Mouse (Mus musculus): ENCODE data around the gene Hey2. TPM values are rescaled to one million over a fixed set of nuclear protein-coding genes. Genes with fewer than 3 reads are reported as not detected.

The Hey2 gene
- polyA plus RNA-seq (2012; rRNA removed), result 3.6 and 4.9 TPM in 2 replicates

DNA sequence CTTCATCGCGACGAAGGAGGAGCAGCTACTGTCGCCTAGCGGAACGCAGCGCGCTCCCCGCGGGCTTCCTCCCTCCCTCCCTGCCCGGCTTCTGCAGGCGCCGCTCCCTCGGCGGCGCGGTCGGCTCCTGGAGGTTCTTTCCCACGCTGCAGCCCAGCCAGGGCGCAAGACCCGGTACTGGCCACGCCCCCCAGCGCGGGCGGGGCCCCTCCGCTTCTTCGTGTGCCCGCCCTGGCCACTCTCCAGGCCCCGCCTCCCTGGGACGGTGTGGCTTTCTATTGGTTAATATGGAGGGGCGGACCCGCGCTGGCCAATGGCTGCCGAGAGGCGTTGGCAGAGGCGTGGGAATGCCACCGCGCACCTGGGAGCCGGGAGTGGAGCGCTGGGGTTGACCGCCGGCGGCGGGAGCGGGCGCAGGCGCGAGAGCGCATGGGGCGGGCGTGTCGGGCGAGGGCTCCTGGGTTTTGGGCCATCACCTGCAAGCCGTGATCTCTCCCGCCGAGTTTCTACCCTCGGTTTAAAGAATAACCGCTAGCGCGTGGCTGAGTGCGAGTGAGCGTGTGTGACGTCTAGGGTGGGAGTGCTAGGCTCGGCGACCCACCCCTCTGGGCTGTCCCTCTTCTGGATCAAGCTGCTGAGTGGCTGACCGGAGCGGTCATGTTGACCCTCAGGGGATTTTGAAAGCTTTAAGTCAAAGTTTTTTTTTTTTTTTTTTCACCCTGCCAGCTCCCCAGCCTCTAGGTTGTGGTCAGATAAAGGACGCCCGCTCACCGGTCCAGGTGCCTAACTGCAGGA lies at the start of gene Hey2:
Gene Hey2 (minus strand): TSS at position 159 of the 795 bp plus-strand sequence.
- WGBS, result 1% methylated on average over 68 of the region's 70 CpGs
- peaks cover 5% of the 10 kb centered on the region; the same call in 1 of the 2 replicates for H3K27me3 ChIP-seq (ENCODE audit: control insufficient read depth, insufficient read depth, low read length)
- peaks cover 10% of the 10 kb centered on the region for H3K4me1 ChIP-seq (replicated peaks; ENCODE audit: control insufficient read depth, insufficient read depth, low read length)

DNA sequence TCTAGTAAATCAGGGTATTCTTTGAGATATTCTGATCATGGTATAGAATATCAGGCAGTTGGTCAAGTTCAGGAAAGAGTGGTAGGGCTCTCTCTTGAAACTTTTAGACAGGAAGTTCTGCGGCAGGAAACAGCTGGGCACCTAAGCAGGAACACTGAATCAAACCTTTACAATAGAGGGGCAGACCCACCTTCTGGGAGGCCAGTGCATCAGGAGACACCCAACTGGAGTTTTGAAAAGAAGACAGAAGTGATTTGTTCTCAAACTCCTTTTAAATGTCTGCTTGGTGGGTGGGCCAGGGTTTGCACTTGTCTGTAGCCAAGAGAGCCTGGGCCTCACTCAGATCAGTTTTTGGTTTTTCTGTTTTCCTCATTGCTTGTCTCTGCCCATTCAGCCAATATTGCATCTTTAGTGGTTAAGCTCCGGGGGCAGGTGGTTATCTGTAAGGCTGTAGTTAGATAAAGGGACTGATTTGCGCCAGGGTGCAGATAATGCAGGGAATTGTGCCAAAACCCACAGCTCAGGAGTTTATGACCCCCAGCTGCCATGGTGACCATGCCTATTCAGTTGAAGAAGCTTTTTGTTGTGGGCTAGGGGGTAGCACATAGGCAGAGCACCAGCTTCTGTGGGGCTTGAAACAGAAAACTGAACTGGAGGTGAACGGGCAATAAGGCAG lies 40.6 kb upstream of the Hey2 start:
- WGBS, result 14% methylated on average over 4 of the region's 4 CpGs
- DNase-seq, result no peak
- no peak overlapping the region for H3K27ac ChIP-seq (ENCODE audit: control insufficient read depth, insufficient read depth, low read length)

More for the DNA sequence above, at the start of gene Hey2:
- H3K27ac ChIP-seq (ENCODE audit: control insufficient read depth, insufficient read depth, low read length), result no peak within 1 kb of the TSS
- peak within 1 kb of the TSS; percentile 40 for H3K4me3 ChIP-seq (ENCODE audit: control insufficient read depth, insufficient read depth, low read length)
- no peaks in the 10 kb centered on the region for H3K36me3 ChIP-seq (ENCODE audit: control insufficient read depth, insufficient read depth, low read length)
- TF ChIP-seq CTCF (IDR thresholded peaks at IDR 0.05; ENCODE audit: borderline replicate concordance, control insufficient read depth, extremely low read depth, insufficient read depth, low read length, poor library complexity) (0 out of 2 replicates have a peak, but pooled peaks have one; percentile 28), POLR2A (IDR thresholded peaks at IDR 0.05; ENCODE audit: control insufficient read depth, extremely low read depth, insufficient read depth, low read length, poor library complexity) (no peak)
- DNase-seq, result peak; percentile 94

DNA sequence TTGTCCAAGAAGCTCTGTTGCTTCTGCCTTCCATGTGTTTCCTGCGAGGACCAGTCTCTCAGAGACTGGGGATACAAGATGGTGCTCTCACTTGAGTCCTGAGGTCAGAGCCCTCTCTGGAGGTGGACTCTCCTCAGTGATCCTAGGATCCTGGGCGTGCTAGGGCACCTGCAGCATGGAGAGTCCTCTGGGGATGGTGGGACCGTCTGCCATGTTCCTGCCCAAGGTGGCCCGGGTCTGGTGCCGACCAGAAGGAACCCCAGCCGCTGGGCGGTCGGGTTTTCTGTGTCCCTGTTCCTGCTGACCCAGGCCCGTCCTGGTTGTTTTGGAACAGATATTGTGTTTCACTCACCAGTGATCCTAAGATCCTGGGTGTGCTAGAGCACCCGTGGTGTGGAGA lies 38.5 kb upstream of the Hey2 start:
- TF ChIP-seq POLR2A (IDR thresholded peaks at IDR 0.05; ENCODE audit: control insufficient read depth, extremely low read depth, insufficient read depth, low read length, poor library complexity) (no peak), CTCF (IDR thresholded peaks at IDR 0.05; ENCODE audit: borderline replicate concordance, control insufficient read depth, extremely low read depth, insufficient read depth, low read length, poor library complexity) (no peak)
- no peak overlapping the region for H3K4me3 ChIP-seq (ENCODE audit: control insufficient read depth, insufficient read depth, low read length)
- WGBS, result 94% methylated on average over 10 of the region's 10 CpGs

More for the DNA sequence above, 40.6 kb upstream of the Hey2 start:
- Histone ChIP-seq H3K36me3 (ENCODE audit: control insufficient read depth, insufficient read depth, low read length) (no peaks in the 10 kb centered on the region), H3K4me3 (ENCODE audit: control insufficient read depth, insufficient read depth, low read length) (no peak overlapping the region), H3K4me1 (replicated peaks; ENCODE audit: control insufficient read depth, insufficient read depth, low read length) (0 out of 2 replicates have a peak, but pooled peaks cover 3% of the 10 kb centered on the region), H3K27me3 (ENCODE audit: control insufficient read depth, insufficient read depth, low read length) (no peaks in the 10 kb centered on the region)
- no peak for TF ChIP-seq CTCF (IDR thresholded peaks at IDR 0.05; ENCODE audit: borderline replicate concordance, control insufficient read depth, extremely low read depth, insufficient read depth, low read length, poor library complexity)

DNA sequence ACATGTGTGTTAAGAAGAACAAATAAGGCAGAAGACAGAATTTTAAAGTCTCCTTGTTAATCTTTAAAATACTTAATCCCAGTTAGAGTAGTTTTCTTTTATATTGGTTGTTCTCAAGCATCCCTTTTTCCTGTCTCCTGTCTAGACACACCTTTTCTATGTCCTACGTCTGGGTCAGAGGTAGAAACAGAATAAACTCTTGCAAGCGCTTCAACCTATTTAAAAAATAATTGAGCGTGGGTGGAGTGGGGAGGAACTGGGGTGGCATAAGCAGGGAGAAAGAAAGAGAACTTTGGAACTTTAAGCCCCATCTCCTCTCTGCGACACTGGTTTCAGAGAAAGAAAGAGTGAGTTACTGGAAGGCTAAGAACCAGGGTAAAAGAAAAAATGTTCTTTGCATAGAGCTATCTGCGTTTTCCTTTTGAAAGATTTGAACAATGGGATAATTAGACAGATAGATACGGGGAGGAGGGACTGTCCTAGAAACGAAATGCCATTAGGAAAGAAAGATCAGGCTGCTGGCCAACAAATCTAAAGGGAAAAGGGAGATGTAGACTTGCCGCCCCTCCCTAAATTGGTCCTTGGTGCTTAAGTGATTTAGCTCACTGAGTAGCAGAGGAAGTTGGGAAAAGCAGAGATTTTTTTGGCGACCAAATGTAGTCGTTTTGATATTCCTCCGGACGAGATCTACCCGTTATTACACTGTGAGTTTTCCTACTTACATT lies 2.7 kb upstream of the Hey2 start:
- no peak for DNase-seq
- H3K27ac ChIP-seq (ENCODE audit: control insufficient read depth, insufficient read depth, low read length), result no peak overlapping the region
- H3K4me3 ChIP-seq (ENCODE audit: control insufficient read depth, insufficient read depth, low read length), result no peak overlapping the region
- WGBS, result 31% methylated on average over 13 of the region's 13 CpGs
- TF ChIP-seq CTCF (IDR thresholded peaks at IDR 0.05; ENCODE audit: borderline replicate concordance, control insufficient read depth, extremely low read depth, insufficient read depth, low read length, poor library complexity) (no peak), POLR2A (IDR thresholded peaks at IDR 0.05; ENCODE audit: control insufficient read depth, extremely low read depth, insufficient read depth, low read length, poor library complexity) (no peak)
- peaks cover 10% of the 10 kb centered on the region for H3K4me1 ChIP-seq (replicated peaks; ENCODE audit: control insufficient read depth, insufficient read depth, low read length)
- H3K27me3 ChIP-seq (ENCODE audit: control insufficient read depth, insufficient read depth, low read length), result peaks cover 5% of the 10 kb centered on the region; the same call in 1 of the 2 replicates
- no peaks in the 10 kb centered on the region for H3K36me3 ChIP-seq (ENCODE audit: control insufficient read depth, insufficient read depth, low read length)

More for the DNA sequence above, 38.5 kb upstream of the Hey2 start:
- no peaks in the 10 kb centered on the region for H3K27me3 ChIP-seq (ENCODE audit: control insufficient read depth, insufficient read depth, low read length)
- H3K36me3 ChIP-seq (ENCODE audit: control insufficient read depth, insufficient read depth, low read length), result no peaks in the 10 kb centered on the region
- DNase-seq, result no peak
- no peak overlapping the region for H3K27ac ChIP-seq (ENCODE audit: control insufficient read depth, insufficient read depth, low read length)
- H3K4me1 ChIP-seq (replicated peaks; ENCODE audit: control insufficient read depth, insufficient read depth, low read length), result 0 out of 2 replicates have a peak, but pooled peaks cover 3% of the 10 kb centered on the region

DNA sequence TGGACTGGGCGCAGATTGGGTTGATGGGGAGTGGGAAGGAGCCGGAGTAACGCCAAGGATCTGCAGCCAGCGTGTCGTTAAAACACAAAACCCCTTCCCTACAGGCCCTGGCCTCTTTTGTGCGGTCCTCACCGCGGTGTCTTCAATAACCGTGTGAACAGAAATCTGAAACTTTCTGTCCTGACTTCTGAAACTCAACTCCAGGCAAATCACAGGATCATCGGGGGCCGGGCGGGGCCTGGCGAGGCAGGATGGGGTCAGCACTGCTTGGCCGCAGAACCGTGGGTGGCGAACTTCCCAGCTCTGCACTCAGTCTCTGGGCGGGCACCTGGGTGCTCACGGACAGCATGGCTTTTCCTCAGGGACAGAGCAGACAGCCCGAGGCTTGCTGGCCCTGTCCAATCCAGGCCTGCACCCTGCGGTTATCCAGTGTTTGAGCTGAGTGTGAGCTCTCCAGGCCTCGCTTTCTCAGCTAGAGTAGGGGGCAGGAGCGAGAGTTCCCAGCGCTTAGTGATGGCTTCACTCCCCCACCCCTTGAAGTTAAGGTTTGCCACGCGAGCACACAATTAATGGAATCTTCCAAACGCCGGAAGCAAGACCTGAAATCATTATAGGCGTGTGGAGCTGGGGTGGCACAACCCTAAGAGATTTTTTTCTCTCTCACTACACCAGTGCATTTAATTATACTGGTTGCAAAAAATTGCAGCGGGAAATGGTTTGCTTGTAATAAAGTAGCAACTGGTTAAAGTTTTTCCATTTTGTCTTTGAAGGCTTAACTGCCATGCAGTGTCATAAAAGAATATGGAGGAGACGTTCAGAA lies 1.8 kb upstream of the Hey2 start:
- no peaks in the 10 kb centered on the region for H3K36me3 ChIP-seq (ENCODE audit: control insufficient read depth, insufficient read depth, low read length)
- H3K27me3 ChIP-seq (ENCODE audit: control insufficient read depth, insufficient read depth, low read length), result peaks cover 5% of the 10 kb centered on the region; the same call in 1 of the 2 replicates
- WGBS, result 16% methylated on average over 30 of the region's 30 CpGs
- DNase-seq, result no peak
- TF ChIP-seq CTCF (IDR thresholded peaks at IDR 0.05; ENCODE audit: borderline replicate concordance, control insufficient read depth, extremely low read depth, insufficient read depth, low read length, poor library complexity) (no peak), POLR2A (IDR thresholded peaks at IDR 0.05; ENCODE audit: control insufficient read depth, extremely low read depth, insufficient read depth, low read length, poor library complexity) (no peak)
- peaks cover 10% of the 10 kb centered on the region for H3K4me1 ChIP-seq (replicated peaks; ENCODE audit: control insufficient read depth, insufficient read depth, low read length)
- no peak overlapping the region for H3K27ac ChIP-seq (ENCODE audit: control insufficient read depth, insufficient read depth, low read length)
- H3K4me3 ChIP-seq (ENCODE audit: control insufficient read depth, insufficient read depth, low read length), result no peak overlapping the region
